Mouse (Mus musculus) cerebellum, adult 2 months (tissue): ENCODE measurements around the gene Gm8947. TPM values are rescaled to one million over a fixed set of nuclear protein-coding genes. Genes with fewer than 3 reads are reported as not detected.
"Not testable (repeated sequence)": the region's sequence is repeated elsewhere in the genome, so short reads cannot be mapped to it uniquely, and the experiment has no call there.

ENCODE experiments used
- DNase-seq, 2 experiments: peaks; one replicate each; pipeline ENCODE4 v3.0.0; 2021
- H3K27ac ChIP-seq: fragments of 200-500 bp; 2 replicates; pipeline ENCODE4 v1.5.1; 2012; ENCODE audit warnings: low read length, control low read depth, inconsistent platforms; ENCODE audit not compliant: insufficient read depth
- H3K27me3 ChIP-seq: fragments of 200-500 bp; 2 replicates; pipeline ENCODE4 v1.6.1; 2012; ENCODE audit warnings: inconsistent platforms, mild to moderate bottlenecking, low read length, moderate library complexity; ENCODE audit not compliant: control insufficient read depth, insufficient read depth
- H3K4me1 ChIP-seq: fragments of 200-500 bp; 2 replicates; pipeline ENCODE4 v1.6.1; 2011; ENCODE audit warnings: low read length; ENCODE audit not compliant: control insufficient read depth, insufficient read depth
- H3K4me3 ChIP-seq: fragments of 200-500 bp; replicated peaks from 2 replicates; pipeline ENCODE3; 2011; ENCODE audit warnings: mild to moderate bottlenecking, low read depth, low read length, control low read depth; ENCODE audit not compliant: insufficient read depth
- CTCF ChIP-seq: fragments of 200-500 bp; IDR thresholded peaks from 2 replicates; pipeline ENCODE4 v1.5.1; 2011; ENCODE audit warnings: low read depth, mild to moderate bottlenecking, control low read depth, low read length, moderate library complexity, borderline replicate concordance; ENCODE audit not compliant: insufficient read depth
- POLR2A ChIP-seq: fragments of 200-500 bp; IDR thresholded peaks from 2 replicates; pipeline ENCODE4 v1.6.1; 2011; ENCODE audit warnings: low read length, control low read depth, borderline replicate concordance; ENCODE audit not compliant: insufficient read depth
- WGBS: fragments of 180-500 bp; shearing (Covaris S2); methylation state at CpG from one replicate; pipeline ENCODE4 v1.1.7; 2018; 5-methylcytosine and 5-hydroxymethylcytosine counted together
- polyA plus RNA-seq: library from polyadenylated mRNA; depleted of rRNA; stranded (reverse); fragments of >200 nt; gene quantifications from 2 replicates; pipeline ENCODE4 v1.2.3, GENCODE M21; 2012; rRNA removed

Gm8947 gene
- not detected in 2 replicates for polyA plus RNA-seq

- H3K27me3 ChIP-seq, DNase-seq, H3K4me3 ChIP-seq, H3K27ac ChIP-seq, H3K4me1 ChIP-seq: not testable (repeated sequence)
- WGBS = 100% methylated on average over 2 of the region's 7 CpGs
These were observed at the start of gene Gm8947 for GRCm38 (mm10) chr1:151192075-151192474. Gene Gm8947, plus strand, starts transcription at chr1:151192376.

DNA sequence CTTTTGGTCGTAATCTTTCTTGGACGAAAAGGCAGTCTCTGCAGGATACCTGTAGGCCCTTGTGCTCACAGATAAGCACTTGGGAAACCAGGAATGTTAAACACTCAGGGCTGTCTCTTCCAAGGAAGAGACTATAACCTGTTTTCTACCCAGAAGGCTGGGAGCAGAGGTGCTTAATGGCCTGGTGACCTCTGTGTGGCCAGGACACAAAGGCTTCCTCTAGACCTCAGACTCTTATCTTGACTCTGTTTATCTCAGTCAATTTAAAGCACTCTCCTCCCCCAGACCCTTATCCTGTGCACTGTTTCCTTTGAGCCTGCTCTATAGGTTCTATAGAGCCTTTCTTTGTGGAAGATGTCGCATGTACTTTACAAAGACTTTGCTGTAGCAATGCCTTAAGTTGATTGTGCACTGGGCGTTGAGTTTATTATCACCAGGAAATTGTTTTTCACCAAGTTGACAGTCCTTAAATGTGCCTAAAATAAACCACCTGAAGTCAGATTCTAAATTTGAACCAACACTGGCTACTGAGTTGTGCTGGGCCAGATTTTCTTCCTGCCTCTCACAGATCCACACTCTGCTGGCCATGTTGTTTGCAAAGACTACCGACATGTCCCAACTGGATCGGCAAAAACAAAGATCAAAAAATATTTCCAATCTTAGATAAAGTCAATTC lies 47.6 kb upstream of the Gm8947 start:
- no peak for TF ChIP-seq CTCF
- TF ChIP-seq POLR2A = no peak
- Histone ChIP-seq H3K27me3 (no peaks in the 10 kb centered on the region), H3K4me3 (no peak overlapping the region), H3K4me1 (no peaks in the 10 kb centered on the region), H3K27ac (no peak overlapping the region)
- no peak for DNase-seq
- 88% methylated on average over 6 of the region's 6 CpGs for WGBS

DNA sequence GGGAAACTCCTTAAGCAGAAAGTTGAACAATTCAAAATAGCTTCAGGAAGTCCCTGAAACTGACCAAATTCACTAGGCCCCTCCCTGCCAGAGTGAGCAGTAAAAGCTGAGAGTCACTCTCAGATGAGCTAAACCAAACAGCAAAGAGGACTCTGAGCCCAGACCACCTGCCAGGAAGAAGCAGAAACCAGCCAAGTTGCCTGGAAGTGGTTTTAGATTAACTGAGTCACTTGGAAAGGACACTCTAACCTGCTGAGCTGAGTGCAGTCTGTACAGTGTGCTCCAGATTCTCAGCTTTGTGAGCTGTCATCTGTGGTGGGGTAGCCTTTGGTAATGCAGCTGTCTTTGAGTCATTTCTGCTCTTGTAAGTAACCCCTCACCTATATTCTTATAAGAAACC lies 44.4 kb upstream of the Gm8947 start:
- Histone ChIP-seq H3K27ac (no peak overlapping the region), H3K4me3 (no peak overlapping the region)

DNA sequence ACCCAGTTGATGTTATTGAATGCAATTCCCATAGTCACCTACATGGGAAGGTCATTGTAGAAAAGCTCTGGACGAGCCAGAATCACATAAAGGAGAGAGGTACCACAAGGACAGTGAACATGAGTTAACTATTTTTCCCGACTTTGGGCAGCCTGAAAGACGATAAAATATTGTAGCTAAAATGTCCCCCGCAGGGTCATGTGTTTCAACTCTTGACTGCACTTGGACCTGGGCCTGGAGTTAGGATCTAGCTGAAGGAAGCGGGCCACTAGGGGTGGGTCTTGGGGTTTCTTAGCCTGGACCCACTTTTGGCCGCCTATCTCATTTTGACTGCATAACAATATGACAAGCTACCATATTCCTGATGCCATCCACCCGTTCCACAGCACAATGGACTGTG lies 42.0 kb upstream of the Gm8947 start:
- TF ChIP-seq CTCF (no peak), POLR2A (no peak)
- H3K4me3 ChIP-seq = no peak overlapping the region
- no peaks in the 10 kb centered on the region for H3K27me3 ChIP-seq
- H3K27ac ChIP-seq = no peak overlapping the region
- DNase-seq = no peak
- no peaks in the 10 kb centered on the region for H3K4me1 ChIP-seq
- WGBS = 93% methylated on average over 7 of the region's 7 CpGs

More for the DNA sequence above, 44.4 kb upstream of the Gm8947 start:
- TF ChIP-seq POLR2A = no peak
- no peak for TF ChIP-seq CTCF
- Histone ChIP-seq H3K27me3 (no peaks in the 10 kb centered on the region), H3K4me1 (no peaks in the 10 kb centered on the region)
- DNase-seq = peak in 1 of 2 experiments; percentile 2

DNA sequence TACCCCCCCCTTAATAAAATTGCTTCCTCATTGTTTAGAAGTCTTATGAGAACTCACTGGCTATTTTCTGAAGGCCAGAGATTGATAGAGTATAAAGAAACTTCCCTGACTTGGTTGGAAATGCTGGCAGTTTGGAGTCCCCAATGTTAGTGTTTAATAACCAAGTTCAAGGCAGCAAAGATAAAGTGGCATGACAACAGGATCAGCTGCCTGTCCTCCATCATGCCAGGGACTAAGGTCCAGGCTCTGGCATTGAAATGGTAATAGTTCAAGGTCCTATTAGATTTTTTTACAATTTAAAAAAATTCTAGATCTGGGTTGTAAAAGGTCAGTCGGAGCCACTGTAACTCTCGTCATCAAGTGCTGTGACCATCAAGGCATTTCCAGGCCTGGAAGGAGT lies 41.1 kb upstream of the Gm8947 start:
- TF ChIP-seq CTCF (no peak), POLR2A (no peak)
- no peaks in the 10 kb centered on the region for H3K27me3 ChIP-seq
- DNase-seq = no peak
- 71% methylated on average over 2 of the region's 2 CpGs for WGBS
- no peaks in the 10 kb centered on the region for H3K4me1 ChIP-seq
- H3K27ac ChIP-seq = no peak overlapping the region
- no peak overlapping the region for H3K4me3 ChIP-seq

GRCm38 (mm10) chr1:151153056-151153652 lies 39.0 kb upstream of the Gm8947 start:
- H3K27me3 ChIP-seq = no peaks in the 10 kb centered on the region
- no peak overlapping the region for H3K4me3 ChIP-seq
- no peak for TF ChIP-seq POLR2A
- TF ChIP-seq CTCF = no peak
- no peaks in the 10 kb centered on the region for H3K4me1 ChIP-seq
- WGBS = 84% methylated on average over 6 of the region's 6 CpGs
- DNase-seq = no peak
- no peak overlapping the region for H3K27ac ChIP-seq

DNA sequence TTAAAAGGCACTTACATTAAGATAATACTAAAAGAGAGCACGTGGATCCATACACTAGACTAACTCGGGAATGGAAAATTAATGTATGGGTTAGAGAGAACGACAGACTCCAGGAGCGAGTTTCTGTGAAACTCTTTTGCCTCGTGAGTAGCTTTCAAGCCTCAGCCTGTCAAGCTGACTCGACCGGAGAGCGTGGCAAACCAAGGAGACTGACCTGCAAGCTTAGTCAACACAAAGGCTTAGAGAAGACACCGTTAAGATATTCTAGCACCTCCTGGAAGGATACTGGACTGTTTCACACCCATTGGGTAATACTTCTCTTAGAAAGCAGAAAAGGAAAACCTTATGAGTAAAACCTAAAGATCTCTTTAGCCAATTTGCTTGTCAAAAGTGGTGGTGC lies 38.0 kb upstream of the Gm8947 start:
- not testable (repeated sequence) for H3K4me1 ChIP-seq, H3K27me3 ChIP-seq, H3K27ac ChIP-seq, H3K4me3 ChIP-seq, DNase-seq
- 92% methylated on average over 9 of the region's 9 CpGs for WGBS

DNA sequence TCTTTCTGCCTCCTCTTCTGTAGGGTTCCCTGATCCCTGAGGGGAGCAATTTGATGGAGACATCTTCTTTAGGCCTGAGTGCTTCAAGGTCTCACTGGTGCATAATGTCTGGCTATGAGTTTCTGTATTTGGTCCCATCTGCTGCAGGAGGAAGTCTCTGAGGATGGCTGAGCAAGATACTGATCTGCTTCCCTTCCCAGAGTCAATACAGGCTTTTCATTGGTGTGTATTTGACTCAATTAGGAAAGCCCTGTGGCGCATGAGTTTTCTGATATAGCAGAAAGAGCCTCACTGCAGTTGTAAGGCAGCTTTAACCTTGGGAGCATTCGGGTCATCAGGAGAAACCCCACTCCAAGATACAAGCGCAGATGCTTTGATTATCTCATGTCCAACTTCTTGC lies 36.0 kb upstream of the Gm8947 start:
- no peaks in the 10 kb centered on the region for H3K4me1 ChIP-seq
- DNase-seq = no peak
- no peaks in the 10 kb centered on the region for H3K27me3 ChIP-seq
- WGBS = 98% methylated on average over 3 of the region's 3 CpGs
- no peak overlapping the region for H3K27ac ChIP-seq
- TF ChIP-seq CTCF (no peak), POLR2A (no peak)
- no peak overlapping the region for H3K4me3 ChIP-seq
